Mouse (Mus musculus): Measurements from ENCODE around the gene Parp9. TPM values are rescaled to one million over a fixed set of nuclear protein-coding genes. Genes with fewer than 3 reads are reported as not detected.

The Parp9 gene
- total RNA-seq, 2 experiments from 2014 or later, result 3.2 to 3.3 TPM

DNA sequence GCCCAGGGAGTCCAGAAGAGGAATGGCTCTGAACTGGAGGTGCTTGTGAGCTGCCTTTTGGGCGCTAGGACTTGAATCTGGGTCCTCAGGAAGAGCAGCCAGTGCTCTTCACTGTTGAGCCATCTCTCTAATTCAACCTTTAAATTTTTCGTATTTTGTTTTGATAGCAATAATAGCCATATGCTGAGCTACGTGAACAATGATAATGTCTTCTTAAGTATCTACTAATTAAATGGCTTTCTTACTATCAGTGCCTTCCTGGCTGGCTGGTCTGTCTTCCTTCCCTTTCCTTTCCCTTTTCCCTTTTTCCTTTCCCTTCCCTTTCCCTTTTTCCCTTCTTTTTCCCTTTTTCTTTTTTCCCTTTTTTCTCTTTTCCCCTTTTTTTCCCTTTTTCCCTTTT, 70.1 kb downstream of the Parp9 start:
- no peak for DNase-seq

DNA sequence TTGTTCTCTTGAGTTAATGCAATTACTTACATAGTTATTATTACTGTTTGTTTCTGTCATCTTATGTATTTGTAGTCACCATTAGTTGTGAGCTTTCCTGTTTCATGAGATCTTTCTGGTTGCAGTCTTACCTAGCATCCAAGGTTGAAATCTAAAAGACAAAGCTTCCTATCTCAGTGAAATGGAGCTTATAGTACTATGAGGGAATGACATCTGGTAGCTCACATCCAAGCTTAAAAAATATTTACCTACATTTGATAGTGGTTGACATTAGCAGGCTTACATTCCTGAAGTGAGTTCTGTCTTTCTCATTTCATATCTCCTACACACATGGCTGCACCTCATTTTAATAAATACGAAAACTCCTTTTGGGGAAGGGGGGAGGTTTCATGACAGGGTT, 78.1 kb downstream of the Parp9 start:
- no peak for DNase-seq

Other genes starting within 250 kb of the Parp9 start
- 10 to 100 TPM; 67.2 to 68.0 TPM for gene Dirc2, start 169.1 kb upstream of the Parp9 start, total RNA-seq (2021)
- 1 to 10 TPM; 6.1 to 7.8 TPM for gene Hspbap1, start 168.1 kb upstream of the Parp9 start, total RNA-seq (2021)
- 1 to 10 TPM; 1.3 to 1.9 TPM for gene Parp14, start 66.9 kb upstream of the Parp9 start, total RNA-seq (2021)
- 1 to 10 TPM; 4.3 to 4.4 TPM for gene Dtx3l, start 681 bp downstream of the Parp9 start, total RNA-seq (2021)
- gene Kpna1, start 40.3 kb downstream of the Parp9 start, total RNA-seq (2021), result 100 to 1,000 TPM; 134 to 153 TPM
- gene Wdr5b, start 102.7 kb downstream of the Parp9 start, total RNA-seq (2021), result 1 to 10 TPM; 5.4 to 5.8 TPM
- 10 to 100 TPM; 81.1 to 82.7 TPM for gene Fam162a, start 133.1 kb downstream of the Parp9 start, total RNA-seq (2021)
- gene Ccdc58, start 133.2 kb downstream of the Parp9 start, total RNA-seq (2021), result 10 to 100 TPM; 21.3 to 23.9 TPM
- not detected for gene Csta1, start 192.8 kb downstream of the Parp9 start, total RNA-seq (2021)
- not detected for gene Stfa2l1, start 218.3 kb downstream of the Parp9 start, total RNA-seq (2021)
- gene Gm5483, start 245.7 kb downstream of the Parp9 start, total RNA-seq (2021), result not detected